Mouse (Mus musculus) hindbrain, embryonic 11.5 days (tissue): ENCODE results near the gene Zbed4. TPM values are rescaled to one million over a fixed set of nuclear protein-coding genes. Genes with fewer than 3 reads are reported as not detected.
A peak's percentile ranks its signal among the peaks of the same experiment; 100 is the strongest.

Experiments
- ATAC-seq: fragments of 200-750 bp; cut with Nextera tagmentation; 2 replicates; pipeline ENCODE4 v1.8.0; 2017; ENCODE audit warnings: mild to moderate bottlenecking, moderate TSS enrichment, moderate library complexity; ENCODE audit not compliant: low FRiP score
- DNase-seq: peaks from one replicate; pipeline ENCODE4 v3.0.0-alpha.2; 2015; ENCODE audit warnings: low spot score
- H3K27ac ChIP-seq: fragments of 300-500 bp; sonication (generic); 2 replicates; pipeline ENCODE4 v1.5.1; 2014; ENCODE audit warnings: mild to moderate bottlenecking, low read depth, low read length
- H3K27me3 ChIP-seq: fragments of 300-500 bp; sonication (generic); 2 replicates; pipeline ENCODE4 v1.6.1; 2014; ENCODE audit warnings: mild to moderate bottlenecking, low read length, moderate library complexity, mixed read lengths; ENCODE audit not compliant: control insufficient read depth, insufficient read depth
- H3K36me3 ChIP-seq: fragments of 300-500 bp; sonication (generic); 2 replicates; pipeline ENCODE4 v1.6.1; 2014; ENCODE audit warnings: mild to moderate bottlenecking, low read length, moderate library complexity, mixed read lengths; ENCODE audit not compliant: control insufficient read depth, insufficient read depth
- H3K4me1 ChIP-seq: fragments of 300-500 bp; sonication (generic); replicated peaks from 2 replicates; pipeline ENCODE4 v1.6.1; 2014; ENCODE audit warnings: low read length, mixed read lengths; ENCODE audit not compliant: control insufficient read depth, insufficient read depth
- H3K4me2 ChIP-seq: fragments of 300-500 bp; sonication (generic); replicated peaks from 2 replicates; pipeline ENCODE4 v1.6.1; 2014; ENCODE audit warnings: mild to moderate bottlenecking, low read depth, low read length
- H3K4me3 ChIP-seq: fragments of 300-500 bp; sonication (generic); 2 replicates; pipeline ENCODE4 v1.5.1; 2014; ENCODE audit warnings: low read depth, low read length
- H3K9ac ChIP-seq: fragments of 300-500 bp; sonication (generic); 2 replicates; pipeline ENCODE4 v1.6.1; 2014; ENCODE audit warnings: low read depth, low read length
- H3K9me3 ChIP-seq: fragments of 300-500 bp; sonication (generic); 2 replicates; pipeline ENCODE4 v1.6.1; 2016; ENCODE audit warnings: low read length; ENCODE audit not compliant: control insufficient read depth
- WGBS: fragments of 180-500 bp; shearing (Covaris S2); extraction: QIAGEN DNeasy Blood & Tissue Kit; methylation state at CpG from one replicate; pipeline ENCODE4 v1.1.7; 2014; 5-methylcytosine and 5-hydroxymethylcytosine counted together
- polyA plus RNA-seq: library from polyadenylated mRNA; unstranded; fragments of >200 nt; fragmentation: Nextera tagmentation; extraction: Ambion mirVana; gene quantifications from 2 replicates; pipeline ENCODE4 v1.2.1, GENCODE M21; 2014

Gene Zbed4
- polyA plus RNA-seq, 1 experiment from 2014 or later: 38.2 TPM

DNA sequence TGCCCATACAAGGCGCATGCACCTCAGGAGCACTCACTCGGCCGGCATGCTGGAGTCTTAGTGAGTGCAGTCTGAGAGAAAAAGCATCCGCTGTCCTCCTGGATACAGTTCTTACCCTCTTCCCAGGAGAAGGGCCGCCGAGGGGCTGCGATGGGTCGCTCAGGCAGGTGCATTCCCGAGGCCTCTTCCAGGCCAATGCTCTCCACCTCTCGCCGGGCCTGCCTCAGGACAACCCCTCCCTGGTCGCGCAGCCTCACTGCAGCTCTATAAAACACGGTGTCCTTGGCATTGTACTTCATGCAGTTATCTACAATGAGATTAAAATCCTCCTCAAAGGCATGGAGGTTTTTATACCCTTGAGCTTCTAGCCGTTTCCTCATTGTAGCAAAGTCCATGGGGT is 39.0 kb upstream of the Zbed4 start:
- Histone ChIP-seq H3K4me3 (no peak overlapping the region), H3K27me3 (no peaks in the 10 kb centered on the region), H3K9ac (no peak overlapping the region), H3K9me3 (no peaks in the 10 kb centered on the region), H3K27ac (no peak overlapping the region), H3K36me3 (peaks cover 26% of the 10 kb centered on the region), H3K4me1 (no peaks in the 10 kb centered on the region), H3K4me2 (no peak overlapping the region)
- 96% methylated on average over 15 of the region's 15 CpGs for WGBS
- DNase-seq (no peak), ATAC-seq (no peak)

DNA sequence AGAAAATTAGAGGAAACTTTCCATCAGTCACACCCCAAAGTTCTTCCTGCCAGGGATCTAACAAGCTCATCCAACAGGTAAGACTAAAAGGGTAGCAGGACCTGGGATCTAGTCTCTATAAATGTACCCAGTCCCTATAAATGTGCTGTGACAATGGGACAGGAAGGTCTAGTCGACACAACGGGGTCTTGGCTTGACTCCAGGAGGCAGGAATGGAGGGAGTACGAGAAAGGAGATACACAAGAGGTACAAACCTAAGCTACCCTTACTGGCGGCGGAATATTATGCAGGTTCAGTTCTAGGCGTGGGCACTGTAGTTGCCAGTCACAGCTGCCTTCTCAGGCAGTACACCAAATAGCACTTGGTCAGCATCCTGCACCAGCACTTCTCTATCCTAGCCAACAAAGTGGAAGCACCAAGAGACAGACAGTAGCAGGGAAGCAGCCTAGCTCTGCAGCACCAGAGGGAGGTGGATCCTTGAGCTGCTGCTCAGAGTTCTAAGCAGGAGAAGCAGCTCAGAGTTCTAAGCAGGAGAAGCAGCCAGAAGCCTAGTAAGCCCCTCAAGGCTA is 37.4 kb upstream of the Zbed4 start:
- ATAC-seq (no peak), DNase-seq (no peak)
- no peak overlapping the region for H3K4me2 ChIP-seq
- no peaks in the 10 kb centered on the region for H3K9me3 ChIP-seq
- no peaks in the 10 kb centered on the region for H3K4me1 ChIP-seq
- H3K36me3 ChIP-seq: peaks cover 26% of the 10 kb centered on the region
- H3K27ac ChIP-seq: no peak overlapping the region; the same call in 1 of the 2 replicates
- no peaks in the 10 kb centered on the region for H3K27me3 ChIP-seq
- H3K9ac ChIP-seq: no peak overlapping the region
- WGBS: 88% methylated on average over 6 of the region's 6 CpGs
- H3K4me3 ChIP-seq: no peak overlapping the region

DNA sequence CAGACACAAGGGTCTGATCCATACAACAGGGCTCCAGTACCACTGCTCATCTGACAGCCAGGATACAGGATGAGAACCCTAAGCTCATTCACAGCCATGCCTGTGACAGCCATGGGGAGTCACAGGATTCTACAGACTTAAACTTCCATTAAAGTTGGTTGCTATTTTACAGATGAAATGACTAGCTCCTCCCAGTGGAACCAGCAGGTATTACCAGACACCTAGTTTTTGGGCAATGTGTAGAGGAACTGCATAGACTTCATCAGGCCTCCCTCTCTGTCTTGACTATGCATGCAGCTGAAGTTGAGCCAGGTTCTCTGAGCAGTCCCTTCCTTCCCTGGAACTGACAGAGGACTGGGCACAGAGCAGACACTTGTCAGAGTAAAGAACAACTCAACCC is 35.1 kb upstream of the Zbed4 start:
- ATAC-seq (no peak), DNase-seq (peak; percentile 31)
- Histone ChIP-seq H3K27me3 (no peaks in the 10 kb centered on the region), H3K27ac (no peak overlapping the region), H3K4me3 (no peak overlapping the region), H3K9me3 (no peaks in the 10 kb centered on the region), H3K4me2 (no peak overlapping the region), H3K4me1 (no peaks in the 10 kb centered on the region), H3K9ac (no peak overlapping the region), H3K36me3 (peaks cover 17% of the 10 kb centered on the region)

DNA sequence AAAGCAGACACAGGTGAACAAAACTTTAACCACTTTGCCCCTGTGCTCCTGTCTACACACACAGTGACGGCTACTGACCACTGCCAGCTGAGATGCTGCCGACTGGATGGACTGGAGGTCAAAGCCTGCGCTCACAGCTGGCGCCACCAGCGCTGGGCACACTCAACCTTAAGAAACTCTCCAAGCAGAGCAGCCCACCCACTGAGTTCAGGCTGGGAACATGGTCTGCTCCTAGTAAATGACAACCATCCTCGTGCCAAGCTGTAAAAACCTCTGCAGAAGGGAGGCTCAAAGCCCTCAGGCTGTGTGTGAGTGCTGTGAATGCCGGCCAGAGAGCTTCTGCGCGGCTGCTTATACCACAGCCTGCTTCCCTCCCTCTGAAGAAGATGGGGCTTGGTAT is 34.2 kb upstream of the Zbed4 start:
- H3K27me3 ChIP-seq: no peaks in the 10 kb centered on the region
- H3K9me3 ChIP-seq: no peaks in the 10 kb centered on the region
- H3K36me3 ChIP-seq: peaks cover 14% of the 10 kb centered on the region
- DNase-seq: no peak
- H3K27ac ChIP-seq: no peak overlapping the region
- H3K4me1 ChIP-seq: no peaks in the 10 kb centered on the region
- ATAC-seq: no peak
- no peak overlapping the region for H3K4me3 ChIP-seq
- H3K9ac ChIP-seq: no peak overlapping the region
- no peak overlapping the region for H3K4me2 ChIP-seq
- WGBS: 75% methylated on average over 9 of the region's 9 CpGs

DNA sequence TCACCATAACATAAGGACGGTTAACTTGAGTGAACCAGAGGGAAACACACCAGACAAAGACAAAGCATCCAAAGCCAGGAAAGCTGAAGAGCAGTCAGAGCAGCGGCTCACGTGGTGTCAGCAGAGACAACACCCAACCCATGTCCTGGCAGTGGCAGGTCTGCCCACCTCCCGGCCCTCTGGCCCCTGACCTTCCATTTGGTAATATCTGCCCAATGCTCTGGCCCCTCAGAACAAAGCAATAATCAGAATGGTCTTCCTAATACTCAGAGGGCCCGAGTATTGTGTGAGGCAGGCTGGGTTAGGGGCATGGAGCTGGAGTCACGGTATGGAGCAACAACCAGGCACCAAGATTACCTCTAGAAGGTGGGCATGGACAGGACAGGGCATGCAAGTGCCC is 28.3 kb upstream of the Zbed4 start:
- H3K36me3 ChIP-seq: 0 out of 2 replicates have a peak, but pooled peaks cover 4% of the 10 kb centered on the region
- no peaks in the 10 kb centered on the region for H3K27me3 ChIP-seq
- H3K4me1 ChIP-seq: no peaks in the 10 kb centered on the region

DNA sequence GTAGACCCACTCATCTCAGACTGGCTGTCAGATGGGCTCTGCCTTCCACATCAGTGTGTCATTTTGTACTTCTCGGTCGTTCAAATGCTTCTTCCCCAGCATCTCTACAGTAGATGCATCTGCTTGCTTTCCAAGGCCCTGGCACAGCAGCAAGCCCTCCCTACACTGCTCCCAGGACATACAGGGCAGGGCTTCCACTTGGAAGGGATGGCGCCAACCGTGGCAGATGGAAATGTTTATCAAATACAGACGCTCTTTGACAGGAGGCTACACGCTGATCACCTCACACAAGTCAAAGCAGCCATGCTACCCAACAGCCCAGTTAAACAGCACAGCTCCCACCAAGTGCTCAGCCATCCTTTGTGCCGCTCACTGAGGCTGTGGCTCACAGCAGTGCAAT is 27.1 kb upstream of the Zbed4 start:
- WGBS: 86% methylated on average over 7 of the region's 7 CpGs
- no peak overlapping the region for H3K4me3 ChIP-seq
- H3K4me2 ChIP-seq: no peak overlapping the region
- H3K27me3 ChIP-seq: no peaks in the 10 kb centered on the region
- no peak overlapping the region for H3K9ac ChIP-seq
- H3K9me3 ChIP-seq: no peaks in the 10 kb centered on the region
- DNase-seq (no peak), ATAC-seq (no peak)
- H3K27ac ChIP-seq: no peak overlapping the region
- H3K36me3 ChIP-seq: peaks cover 12% of the 10 kb centered on the region
- H3K4me1 ChIP-seq: no peaks in the 10 kb centered on the region

More for the DNA sequence above, 28.3 kb upstream of the Zbed4 start:
- Histone ChIP-seq H3K9ac (no peak overlapping the region), H3K4me2 (no peak overlapping the region), H3K27ac (no peak overlapping the region), H3K9me3 (no peaks in the 10 kb centered on the region), H3K4me3 (no peak overlapping the region)
- WGBS: 92% methylated on average over 6 of the region's 6 CpGs
- ATAC-seq (no peak), DNase-seq (no peak)

DNA sequence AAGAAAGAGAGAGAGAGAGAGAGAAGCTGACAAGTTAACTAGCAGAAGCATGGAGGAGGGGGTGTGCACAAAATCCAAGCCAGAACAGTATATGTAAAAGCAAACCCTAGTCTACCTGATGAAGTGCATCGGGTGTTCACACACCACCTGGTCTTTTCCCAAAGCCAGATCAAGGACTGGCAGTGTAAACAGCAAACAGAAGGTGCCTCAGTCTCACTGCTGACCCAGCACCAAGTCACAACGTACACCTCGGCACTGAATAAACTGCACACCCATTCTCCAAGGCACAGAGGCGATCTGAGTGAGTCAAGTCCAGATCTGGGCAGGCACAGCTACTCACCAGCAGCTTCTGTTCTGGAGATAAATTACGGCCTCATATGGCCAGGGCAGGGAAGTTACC is 26.4 kb upstream of the Zbed4 start:
- H3K36me3 ChIP-seq: peaks cover 19% of the 10 kb centered on the region
- H3K27ac ChIP-seq: no peak overlapping the region
- H3K4me2 ChIP-seq: no peak overlapping the region
- no peaks in the 10 kb centered on the region for H3K4me1 ChIP-seq
- ATAC-seq: no peak
- no peak overlapping the region for H3K9ac ChIP-seq
- 95% methylated on average over 5 of the region's 5 CpGs for WGBS
- H3K9me3 ChIP-seq: no peaks in the 10 kb centered on the region
- no peak overlapping the region for H3K4me3 ChIP-seq
- DNase-seq: no peak
- H3K27me3 ChIP-seq: no peaks in the 10 kb centered on the region

DNA sequence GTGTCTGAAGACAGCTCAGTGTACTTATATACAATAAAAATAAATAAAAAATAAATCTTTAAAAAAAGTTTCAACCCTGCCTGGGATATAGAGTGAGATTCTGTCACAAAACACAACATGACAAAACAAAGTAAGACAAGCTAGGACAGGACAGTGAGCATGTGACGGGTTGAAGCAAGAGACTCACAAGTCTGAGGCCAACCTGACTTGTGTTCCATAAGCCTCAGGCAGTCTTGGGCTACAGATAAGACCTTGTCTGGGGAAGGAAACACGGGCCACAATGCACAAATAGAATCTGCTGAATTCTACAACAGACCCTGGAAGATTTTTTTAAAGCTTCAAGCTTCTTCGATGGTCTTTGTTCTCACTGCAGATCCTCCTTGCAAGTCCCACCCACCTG is 24.3 kb upstream of the Zbed4 start:
- WGBS: 87% methylated on average over 3 of the region's 3 CpGs
- Histone ChIP-seq H3K9ac (no peak overlapping the region), H3K4me1 (peaks cover 6% of the 10 kb centered on the region), H3K4me2 (no peak overlapping the region), H3K9me3 (no peaks in the 10 kb centered on the region), H3K27ac (no peak overlapping the region), H3K27me3 (no peaks in the 10 kb centered on the region), H3K4me3 (no peak overlapping the region), H3K36me3 (peaks cover 16% of the 10 kb centered on the region)
- ATAC-seq: no peak
- no peak for DNase-seq

DNA sequence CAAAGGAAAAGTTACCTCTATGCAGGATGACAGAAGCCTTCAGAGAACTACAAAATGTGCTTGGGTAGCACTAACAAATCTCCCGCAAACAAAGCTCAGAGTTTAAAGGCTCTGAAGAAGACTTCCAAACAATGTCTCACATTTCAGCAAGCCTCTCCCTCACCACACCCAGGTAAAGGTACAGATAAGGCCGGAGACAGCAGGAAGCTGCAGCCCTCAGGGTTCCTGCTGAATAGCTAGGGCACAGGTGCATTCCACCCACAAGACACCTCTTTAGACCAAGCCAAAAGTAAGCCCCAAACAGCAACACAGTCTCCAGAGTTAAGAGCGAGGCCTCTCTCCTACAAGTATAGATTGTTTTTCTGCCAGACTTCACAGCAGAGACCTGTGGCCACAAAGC is 20.7 kb upstream of the Zbed4 start:
- Histone ChIP-seq H3K9ac (no peak overlapping the region), H3K9me3 (no peaks in the 10 kb centered on the region), H3K27ac (no peak overlapping the region), H3K4me2 (no peak overlapping the region), H3K4me1 (peaks cover 12% of the 10 kb centered on the region), H3K4me3 (no peak overlapping the region), H3K27me3 (no peaks in the 10 kb centered on the region), H3K36me3 (peaks cover 16% of the 10 kb centered on the region)
- ATAC-seq (no peak), DNase-seq (no peak)
- whole genome bisulfite sequencing: 89% methylated on average over 3 of the region's 3 CpGs
